Mouse (Mus musculus) heart, postnatal 0 days (tissue): ENCODE measurements around the gene Trappc3. TPM values are rescaled to one million over a fixed set of nuclear protein-coding genes. Genes with fewer than 3 reads are reported as not detected.

Experiments used
- ATAC-seq: fragments of 200-750 bp; cut with Nextera tagmentation; 2 replicates; pipeline ENCODE4 v1.8.0; 2017; ENCODE audit warnings: low read depth, moderate number of reproducible peaks, moderate library complexity; ENCODE audit not compliant: insufficient read depth
- DNase-seq: peaks from one replicate; pipeline ENCODE4 v3.0.0-alpha.2; 2016; ENCODE audit warnings: low spot score
- H3K27ac ChIP-seq: fragments of 300-500 bp; sonication (generic); 2 replicates; pipeline ENCODE4 v1.5.1; 2014; ENCODE audit warnings: low read depth, mild to moderate bottlenecking
- H3K27me3 ChIP-seq: fragments of 300-500 bp; sonication (generic); 2 replicates; pipeline ENCODE4 v1.6.1; 2014; ENCODE audit warnings: low read length, mixed read lengths; ENCODE audit not compliant: control insufficient read depth, insufficient read depth
- H3K36me3 ChIP-seq: fragments of 300-500 bp; sonication (generic); replicated peaks from 2 replicates; pipeline ENCODE4 v1.6.1; 2014; ENCODE audit warnings: low read length, mixed read lengths; ENCODE audit not compliant: control insufficient read depth, insufficient read depth
- H3K4me1 ChIP-seq: fragments of 300-500 bp; sonication (generic); 2 replicates; pipeline ENCODE4 v1.6.1; 2014; ENCODE audit warnings: antibody characterized with exemption; ENCODE audit not compliant: control insufficient read depth, insufficient read depth
- H3K4me2 ChIP-seq: fragments of 300-500 bp; sonication (generic); 2 replicates; pipeline ENCODE4 v1.6.1; 2014; ENCODE audit warnings: low read depth, mild to moderate bottlenecking, low read length, moderate library complexity
- H3K4me3 ChIP-seq: fragments of 300-500 bp; sonication (generic); 2 replicates; pipeline ENCODE4 v1.5.1; 2014; ENCODE audit warnings: low read depth, low read length
- H3K9ac ChIP-seq: fragments of 300-500 bp; sonication (generic); replicated peaks from 2 replicates; pipeline ENCODE4 v1.6.1; 2014; ENCODE audit warnings: low read depth, low read length, mixed read lengths
- H3K9me3 ChIP-seq: fragments of 300-500 bp; sonication (generic); replicated peaks from 2 replicates; pipeline ENCODE4 v1.6.1; 2016; ENCODE audit warnings: low read length; ENCODE audit not compliant: control insufficient read depth
- CTCF ChIP-seq: IDR thresholded peaks from 2 replicates; pipeline ENCODE4 v1.5.1; 2016; ENCODE audit warnings: antibody characterized with exemption, control low read depth, low read depth
- EP300 ChIP-seq: IDR thresholded peaks from 2 replicates; pipeline ENCODE4 v1.6.1; 2016; ENCODE audit warnings: antibody characterized with exemption, low read depth
- WGBS: fragments of 180-500 bp; shearing (Covaris S2); extraction: QIAGEN DNeasy Blood & Tissue Kit; methylation state at CpG from one replicate; pipeline ENCODE4 v1.1.7; 2014; 5-methylcytosine and 5-hydroxymethylcytosine counted together
- polyA plus RNA-seq: library from polyadenylated mRNA; unstranded; fragments of >200 nt; fragmentation: Nextera tagmentation; extraction: Ambion mirVana; gene quantifications from 2 replicates; pipeline ENCODE4 v1.2.1, GENCODE M21; 2015
- total RNA-seq: library from RNA; depleted of rRNA; stranded (reverse); fragments of >200 nt; gene quantifications from 2 replicates; pipeline ENCODE4 v1.2.3, GENCODE M21; 2014; ENCODE audit warnings: low replicate concordance

The Trappc3 gene
- total and polyA plus RNA-seq, 2 experiments from 2014 or later, result 46.4 to 86.7 TPM

- DNase-seq, result no peak
- Histone ChIP-seq H3K4me3 (peak within 1 kb of the TSS; percentile 45), H3K4me2 (peak within 1 kb of the TSS; percentile 67), H3K4me1 (no peaks in the 10 kb centered on the region), H3K27me3 (peaks cover 65% of the 10 kb centered on the region), H3K9me3 (no peaks in the 10 kb centered on the region), H3K27ac (no peak within 1 kb of the TSS), H3K36me3 (no peaks in the 10 kb centered on the region), H3K9ac (no peak within 1 kb of the TSS)
- 3% methylated on average over 36 of the region's 42 CpGs for WGBS
- TF ChIP-seq EP300, result no peak
- no peak for TF ChIP-seq CTCF
- peak; percentile 39; the same call in 1 of the 2 replicates for ATAC-seq
These were observed 24.4 kb downstream of the Trappc3 start, which contains the start of gene Col8a2 for GRCm38 (mm10) chr4:126286492-126286891. Gene Col8a2 (plus strand): TSS chr4:126286793.

- 27% methylated on average over 11 of the region's 11 CpGs for WGBS
- H3K9me3 ChIP-seq, result no peaks in the 10 kb centered on the region
- peak overlapping the region; percentile 33; the same call in 1 of the 2 replicates for H3K4me2 ChIP-seq
- DNase-seq (no peak), ATAC-seq (no peak)
- no peaks in the 10 kb centered on the region for H3K36me3 ChIP-seq
- H3K27me3 ChIP-seq, result peaks cover 65% of the 10 kb centered on the region
- H3K9ac ChIP-seq, result no peak overlapping the region
- H3K4me3 ChIP-seq, result no peak overlapping the region
- TF ChIP-seq CTCF (no peak), EP300 (no peak)
- H3K27ac ChIP-seq, result no peak overlapping the region
- no peaks in the 10 kb centered on the region for H3K4me1 ChIP-seq
These were observed 25.3 kb downstream of the Trappc3 start for GRCm38 (mm10) chr4:126287302-126287995.

GRCm38 (mm10) chr4:126288085-126288666 lies 26.1 kb downstream of the Trappc3 start:
- Histone ChIP-seq H3K9ac (no peak overlapping the region), H3K4me3 (no peak overlapping the region), H3K27ac (no peak overlapping the region), H3K9me3 (no peaks in the 10 kb centered on the region), H3K27me3 (peaks cover 64% of the 10 kb centered on the region), H3K36me3 (no peaks in the 10 kb centered on the region), H3K4me2 (peak overlapping the region; percentile 33; the same call in 1 of the 2 replicates), H3K4me1 (no peaks in the 10 kb centered on the region)
- WGBS, result 36% methylated on average over 17 of the region's 17 CpGs
- ATAC-seq (no peak), DNase-seq (no peak)
- TF ChIP-seq EP300 (no peak), CTCF (no peak)

- no peak for TF ChIP-seq CTCF
- no peak for TF ChIP-seq EP300
- no peak for ATAC-seq
- no peak for DNase-seq
- Histone ChIP-seq H3K27me3 (peaks cover 50% of the 10 kb centered on the region), H3K4me2 (no peak overlapping the region), H3K4me1 (no peaks in the 10 kb centered on the region), H3K4me3 (no peak overlapping the region), H3K9ac (no peak overlapping the region), H3K36me3 (no peaks in the 10 kb centered on the region), H3K9me3 (no peaks in the 10 kb centered on the region), H3K27ac (no peak overlapping the region)
- WGBS, result 86% methylated on average over 8 of the region's 8 CpGs
These were observed 28.2 kb downstream of the Trappc3 start for GRCm38 (mm10) chr4:126290314-126290713.

- no peak overlapping the region for H3K4me3 ChIP-seq
- no peaks in the 10 kb centered on the region for H3K4me1 ChIP-seq
- H3K9ac ChIP-seq, result no peak overlapping the region
- peaks cover 51% of the 10 kb centered on the region for H3K27me3 ChIP-seq
- WGBS, result 21% methylated on average over 12 of the region's 13 CpGs
- no peak overlapping the region for H3K27ac ChIP-seq
- no peak for ATAC-seq
- H3K36me3 ChIP-seq, result no peaks in the 10 kb centered on the region
- TF ChIP-seq CTCF (no peak), EP300 (no peak)
- no peak overlapping the region for H3K4me2 ChIP-seq
- DNase-seq, result no peak
- H3K9me3 ChIP-seq, result no peaks in the 10 kb centered on the region
These were observed 29.1 kb downstream of the Trappc3 start for GRCm38 (mm10) chr4:126291196-126291595.
